Mouse (Mus musculus) E14TG2a.4 (cell line): ENCODE data around the gene Kpna3.
A peak's percentile ranks its signal among the peaks of the same experiment; 100 is the strongest.
"Not testable (repeated sequence)": the region's sequence is repeated elsewhere in the genome, so short reads cannot be mapped to it uniquely, and the experiment has no call there.

Experiments
- CTCF ChIP-seq: conservative IDR thresholded peaks from 2 replicates; pipeline ENCODE4 v1.5.1; 2014; ENCODE audit warnings: low read length
- NANOG ChIP-seq: IDR thresholded peaks from 2 replicates; pipeline ENCODE4 v1.6.1; 2014; ENCODE audit warnings: borderline replicate concordance, low read length, mixed read lengths
- POU5F1 ChIP-seq: IDR thresholded peaks from 2 replicates; pipeline ENCODE4 v1.6.1; 2014; ENCODE audit warnings: low read length, borderline replicate concordance

DNA sequence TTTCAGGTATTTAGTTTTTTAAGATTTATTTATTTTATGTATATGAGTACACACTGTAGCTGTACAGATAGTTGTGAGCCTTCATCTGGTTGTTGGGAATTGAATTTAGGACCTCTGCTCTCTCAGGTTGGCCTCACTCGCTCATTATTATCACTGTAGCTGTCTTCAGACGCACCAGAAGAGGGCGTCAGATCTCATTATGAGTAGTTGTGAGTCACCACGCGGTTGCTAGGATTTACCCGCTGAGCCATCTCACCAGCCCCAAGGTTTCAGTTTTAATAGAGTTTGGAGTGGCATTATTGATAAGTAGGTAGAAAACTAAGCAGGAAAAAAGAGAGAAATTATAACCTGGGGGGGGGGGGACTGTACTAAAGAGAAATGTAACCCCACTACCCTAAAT, 112.7 kb downstream of the Kpna3 start:
- peak; percentile 20; the same call in 1 of the 2 replicates for TF ChIP-seq CTCF
- not testable (repeated sequence) for TF ChIP-seq NANOG, POU5F1
